In genomic region chr8:77509044-77509443, GRCm38 (mm10) we compare ENCODE assay signal across 18 mouse cellular contexts. TPM values are rescaled to one million over a fixed set of nuclear protein-coding genes. Genes with fewer than 3 reads are reported as not detected.
A peak's percentile ranks its signal among the peaks of the same experiment; 100 is the strongest.
DNase-seq lines count a peak whose midpoint lies in the region; ATAC-seq lines count a peak whose summit lies in the region.
"Had no signal": no experiment of that assay in that cellular context is flagged by ENCODE, and none has a peak within 500 bp of the region (broad histone marks: within the 10 kb centered on the region; RNA-seq: fewer than 3 reads in every experiment).

No protein-coding gene starts in this region.

- no peak overlapping the region for H3K9ac ChIP-seq in liver, embryonic 12.5 days
- H3K9ac ChIP-seq: neural tube, embryonic 15.5 days had no signal

- H3K36me3 ChIP-seq in liver, embryonic 12.5 days: no peaks in the 10 kb centered on the region
- H3K36me3 ChIP-seq: neural tube, embryonic 15.5 days had no signal

- no peaks in the 10 kb centered on the region for H3K9me3 ChIP-seq in liver, embryonic 12.5 days (replicated peaks)
- H3K9me3 ChIP-seq: neural tube, embryonic 15.5 days had no signal

- peak; percentile 86 for ATAC-seq in CD4-positive, CD25-positive, alpha-beta regulatory T cell, adult 4 months
- ATAC-seq in liver, embryonic 12.5 days: no peak
- peak; percentile 50; the same call in 1 of the 2 replicates for ATAC-seq in neutrophil, adult 5-6 weeks (ENCODE audit: extremely low read depth, insufficient number of reproducible peaks, low FRiP score, poor library complexity, severe bottlenecking)

- peak; percentile 90 for DNase-seq in fat pad, adult 2 months (ENCODE audit: extremely low read depth, low read depth, low spot score)
- DNase-seq in MN1 (ENCODE audit: low spot score): no peak
- DNase-seq in cerebellum, postnatal 4 days (ENCODE audit: low spot score in 2 of 2): no peak
- no peak for DNase-seq in Muller cell, postnatal 12 days (ENCODE audit: inconsistent ontology term)
- DNase-seq: adrenal gland, postnatal 14 days; cerebellum, postnatal 10 days; gastrocnemius, postnatal 14 days; heart, postnatal 36 days; kidney, postnatal 10 days; lung, postnatal 10 days; retina, postnatal 1 day had no signal

- H3K4me1 ChIP-seq in liver, embryonic 12.5 days: peaks cover 26% of the 10 kb centered on the region

- 36% methylated on average over 7 of the region's 7 CpGs for WGBS in liver, embryonic 12.5 days (ENCODE audit: insufficient replicate concordance)

- H3K4me2 ChIP-seq in liver, embryonic 12.5 days: 0 out of 2 replicates have a peak overlapping the region, but pooled peaks have one; percentile 8
- H3K4me2 ChIP-seq: heart, embryonic 11.5 days; midbrain, embryonic 11.5 days; neural tube, embryonic 15.5 days had no signal

- H3K27me3 ChIP-seq in liver, embryonic 12.5 days (replicated peaks): no peaks in the 10 kb centered on the region

- no peak overlapping the region for H3K4me3 ChIP-seq in liver, embryonic 12.5 days
- H3K4me3 ChIP-seq: erythroblast, embryonic 14.5 days; neural tube, embryonic 15.5 days had no signal

- no peak overlapping the region for H3K27ac ChIP-seq in liver, embryonic 12.5 days
- H3K27ac ChIP-seq: neural tube, embryonic 15.5 days had no signal

RNA-seq across cellular contexts. Expression of gene Arhgap10, which starts 8.7 kb away (rescaled TPM):
- 1 to 10 TPM; 2.3 to 3.5 TPM for polyA plus RNA-seq in CD4-positive, CD25-positive, alpha-beta regulatory T cell, adult 4 months (2017; shearing (Covaris generic))
- polyA plus RNA-seq in liver, embryonic 12.5 days (2016; fragmentation: Nextera tagmentation; extraction: Ambion mirVana): 13.5 and 13.8 TPM in 2 replicates
- 14.1 and 14.9 TPM in 2 replicates for total RNA-seq in neutrophil, adult 5-6 weeks (2017)

RNA-seq across cellular contexts. Expression of gene Prmt9, which starts 40.2 kb away (rescaled TPM):
- 10 to 100 TPM; 12.9 to 14.6 TPM for polyA plus RNA-seq in CD4-positive, CD25-positive, alpha-beta regulatory T cell, adult 4 months (2017; shearing (Covaris generic))
- 12.7 and 13.1 TPM in 2 replicates for polyA plus RNA-seq in liver, embryonic 12.5 days (2016; fragmentation: Nextera tagmentation; extraction: Ambion mirVana)
- total RNA-seq in neutrophil, adult 5-6 weeks (2017): 24.3 and 27.5 TPM in 2 replicates
